Mouse (Mus musculus) layer of hippocampus, adult 2 months (tissue): ENCODE measurements around the gene Gab2. TPM values are rescaled to one million over a fixed set of nuclear protein-coding genes. Genes with fewer than 3 reads are reported as not detected.

Experiments
- DNase-seq, 2 experiments: peaks; one replicate each; pipeline ENCODE4 v3.0.0; 2022; ENCODE audit warnings: low spot score in 2 of 2
- H3K27ac ChIP-seq: fragments of 200-600 bp; 2 replicates; pipeline ENCODE4 v1.8.1; 2022
- H3K4me3 ChIP-seq: fragments of 200-600 bp; 2 replicates; pipeline ENCODE4 v1.8.1; 2022; ENCODE audit warnings: mild to moderate bottlenecking
- CTCF ChIP-seq: fragments of 200-600 bp; conservative IDR thresholded peaks from 2 replicates; pipeline ENCODE4 v1.8.1; 2022; ENCODE audit warnings: antibody characterized with exemption, mild to moderate bottlenecking, moderate library complexity
- long read RNA-seq, 2 experiments: library from polyadenylated mRNA; stranded (forward); transcript quantifications; one replicate each; pipeline ENCODE4 v2.0.0; 2021; ENCODE audit warnings: borderline mapping rate in 2 of 2
- total RNA-seq, 2 experiments: library from RNA; stranded (reverse); gene quantifications; 2 replicates each; pipeline ENCODE4 v1.2.3; 2021

The Gab2 gene
- total RNA-seq = 10 to 100 TPM; 12.2 to 13.6 TPM
- long read RNA-seq, experiment 1, full-length matches to known transcripts = 6 of 10 reads
- long read RNA-seq, experiment 1, partial matches to known transcripts = 1 of 10 reads
- long read RNA-seq, experiment 1, other reads (novel, unspliced or antisense) = 3 of 10 reads
- long read RNA-seq, experiment 2, full-length matches to known transcripts = 1 of 3 reads
- long read RNA-seq, experiment 2, partial matches to known transcripts = 1 of 3 reads
- long read RNA-seq, experiment 2, other reads (novel, unspliced or antisense) = 1 of 3 reads

DNA sequence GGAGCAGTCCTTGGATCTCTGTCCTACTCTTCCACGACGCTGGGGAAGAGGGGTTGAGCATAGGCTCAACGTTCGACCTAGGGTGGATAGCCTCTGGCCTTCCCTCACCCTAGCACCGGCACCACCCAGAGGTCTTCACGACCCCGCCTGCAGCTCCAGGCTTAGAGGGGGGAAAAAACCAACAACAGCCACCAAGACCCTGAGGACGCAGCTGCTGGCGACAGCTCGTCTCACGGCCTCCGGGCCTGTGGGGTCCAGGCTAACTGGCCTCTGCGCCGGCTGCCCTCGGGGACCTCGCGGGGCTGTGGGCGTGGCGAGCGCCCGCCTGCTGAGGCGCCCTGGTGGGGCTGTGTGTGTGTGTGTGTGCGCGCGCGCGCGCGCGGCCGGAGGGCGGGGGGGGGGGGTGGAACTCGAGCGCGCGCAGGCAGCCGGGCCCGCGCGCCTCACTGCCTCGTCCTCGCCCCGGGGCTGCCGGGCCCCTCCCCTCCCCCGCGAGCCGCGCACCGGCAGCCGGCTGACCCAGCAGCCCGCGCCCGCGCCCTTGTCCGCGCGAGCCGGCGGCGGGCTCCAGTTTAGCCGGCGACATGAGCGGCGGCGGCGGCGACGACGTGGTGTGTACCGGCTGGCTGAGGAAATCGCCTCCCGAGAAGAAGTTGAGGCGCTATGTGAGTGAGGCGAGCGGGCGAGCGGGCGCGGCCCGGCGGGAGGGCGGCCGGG is at the start of gene Gab2:
Gene Gab2 (plus strand): TSS at position 345 of the 717 bp plus-strand sequence.
- TF ChIP-seq CTCF = no peak
- Histone ChIP-seq H3K4me3 (peak within 1 kb of the TSS; percentile 84), H3K27ac (peak within 1 kb of the TSS; percentile 91)
- peak; percentile 39 to 49 for DNase-seq

- DNase-seq = no peak
- no peak overlapping the region for H3K4me3 ChIP-seq
- H3K27ac ChIP-seq = no peak overlapping the region
- no peak for TF ChIP-seq CTCF
Measured at GRCm38 (mm10) chr7:97032412-97032811, 49.0 kb upstream of the Gab2 start.

- no peak overlapping the region for H3K4me3 ChIP-seq
- H3K27ac ChIP-seq = no peak overlapping the region
- DNase-seq = no peak
- TF ChIP-seq CTCF = no peak
Measured at GRCm38 (mm10) chr7:97039641-97040040, 41.7 kb upstream of the Gab2 start.

DNA sequence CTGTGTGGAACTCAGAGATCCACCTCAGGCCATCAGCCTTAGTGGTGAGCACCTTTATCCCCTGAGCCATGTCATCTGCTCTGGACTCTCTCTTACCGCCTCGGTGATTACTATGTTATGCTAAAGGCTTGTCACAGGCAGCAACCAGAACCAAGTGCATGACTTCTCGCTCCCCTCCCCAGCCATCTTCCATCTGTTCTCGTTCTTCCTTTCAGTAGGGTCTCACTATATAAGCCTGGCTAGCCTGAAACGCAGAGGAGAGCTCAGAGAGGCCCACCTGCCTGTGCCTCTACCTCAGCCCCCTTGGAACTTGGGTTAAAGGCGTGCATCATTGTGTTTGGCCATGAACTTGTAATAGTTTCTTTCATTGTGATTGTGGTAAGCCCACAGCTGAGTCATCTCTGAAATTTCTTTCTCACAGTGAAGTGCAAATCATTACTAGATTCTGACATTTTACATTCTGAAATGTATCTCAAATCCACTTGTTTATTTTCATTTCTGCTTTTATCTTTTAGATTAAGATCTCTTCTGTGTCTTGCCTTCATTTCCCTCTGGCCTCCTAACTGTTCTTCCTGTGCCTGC is 39.4 kb upstream of the Gab2 start:
- Histone ChIP-seq H3K4me3 (no peak overlapping the region), H3K27ac (no peak overlapping the region)
- TF ChIP-seq CTCF = no peak
- no peak for DNase-seq

DNA sequence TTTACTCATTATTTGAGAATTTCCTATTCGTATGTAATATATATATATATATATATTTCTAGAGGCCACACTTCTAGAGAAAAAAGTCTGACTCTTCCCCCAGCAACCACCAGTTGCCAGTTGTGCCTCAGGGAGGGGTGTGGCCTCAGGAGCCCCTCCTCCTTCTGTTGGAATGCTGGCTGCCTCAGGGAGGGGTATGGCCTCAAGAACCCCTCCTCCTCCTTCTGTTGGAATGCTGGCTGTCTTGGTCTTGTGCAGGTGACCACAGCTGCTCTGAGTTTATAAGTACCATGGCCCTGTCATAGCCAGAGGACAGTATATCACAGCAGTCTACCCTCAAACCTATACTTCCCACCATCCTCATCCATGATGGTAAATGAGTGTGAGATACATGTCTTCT is 38.4 kb upstream of the Gab2 start:
- TF ChIP-seq CTCF = no peak
- DNase-seq = no peak
- H3K27ac ChIP-seq = no peak overlapping the region

DNA sequence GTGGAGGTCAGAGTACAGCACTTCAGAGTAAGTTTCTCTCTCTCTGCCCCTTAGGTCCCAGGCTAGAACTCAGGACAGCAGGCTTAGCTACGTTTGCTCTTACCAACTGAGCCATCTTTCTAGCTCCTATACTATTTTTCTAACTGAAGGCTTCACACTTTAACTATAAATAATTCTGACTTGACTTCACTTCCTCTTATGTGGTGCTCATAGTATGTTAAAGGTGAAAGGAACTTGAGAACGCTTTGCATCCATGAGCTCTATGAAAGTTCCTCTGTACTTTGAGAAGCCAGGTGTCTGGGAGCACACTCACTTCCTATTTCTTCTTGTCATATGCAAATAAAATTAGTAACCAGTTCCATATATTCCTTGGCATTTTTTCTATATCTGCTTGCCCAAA is 20.4 kb upstream of the Gab2 start:
- no peak for TF ChIP-seq CTCF
- Histone ChIP-seq H3K4me3 (no peak overlapping the region), H3K27ac (no peak overlapping the region)
- no peak for DNase-seq

More for the DNA sequence above, 38.4 kb upstream of the Gab2 start:
- H3K4me3 ChIP-seq = no peak overlapping the region

GRCm38 (mm10) chr7:97071512-97071911 is 9.9 kb upstream of the Gab2 start:
- no peak overlapping the region for H3K27ac ChIP-seq
- DNase-seq = no peak
- TF ChIP-seq CTCF = no peak
- H3K4me3 ChIP-seq = no peak overlapping the region

- TF ChIP-seq CTCF = no peak
- DNase-seq = no peak
- H3K4me3 ChIP-seq = no peak overlapping the region
- no peak overlapping the region for H3K27ac ChIP-seq
Measured at GRCm38 (mm10) chr7:97072061-97072460, 9.3 kb upstream of the Gab2 start.

- H3K27ac ChIP-seq = no peak overlapping the region
- no peak overlapping the region for H3K4me3 ChIP-seq
- TF ChIP-seq CTCF = no peak
- no peak for DNase-seq
Measured at GRCm38 (mm10) chr7:97074974-97075373, 6.4 kb upstream of the Gab2 start.

DNA sequence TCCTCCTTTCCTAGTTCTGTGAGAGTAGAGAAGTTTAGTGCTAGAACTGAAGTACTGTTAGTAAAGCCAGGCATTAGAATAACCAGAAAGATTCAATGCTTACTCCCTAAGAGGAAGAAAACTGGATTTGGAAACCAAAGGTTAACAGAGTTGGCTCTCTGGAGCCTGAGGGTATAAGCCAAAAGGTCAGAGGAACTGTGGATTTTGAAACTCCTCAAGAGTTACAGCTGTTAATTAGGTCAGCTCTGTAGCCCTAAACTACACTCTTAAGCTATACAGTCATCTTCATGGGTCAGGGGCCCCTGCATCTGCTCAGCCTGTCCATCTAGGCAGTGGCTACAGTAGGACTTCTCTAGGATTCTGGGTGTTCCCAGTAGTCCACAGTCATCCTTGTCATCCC is 4.4 kb upstream of the Gab2 start:
- TF ChIP-seq CTCF = no peak
- no peak for DNase-seq
- H3K4me3 ChIP-seq = no peak overlapping the region
- H3K27ac ChIP-seq = no peak overlapping the region

GRCm38 (mm10) chr7:97078685-97079084 is 2.7 kb upstream of the Gab2 start:
- TF ChIP-seq CTCF = no peak
- Histone ChIP-seq H3K4me3 (no peak overlapping the region), H3K27ac (no peak overlapping the region)
- DNase-seq = no peak

GRCm38 (mm10) chr7:97079145-97079544 is 2.2 kb upstream of the Gab2 start:
- peak; percentile 39 to 47 for DNase-seq
- peak overlapping the region; percentile 30 for H3K4me3 ChIP-seq
- H3K27ac ChIP-seq = no peak overlapping the region
- TF ChIP-seq CTCF = peak; percentile 87

GRCm38 (mm10) chr7:97079651-97080365 is 1.6 kb upstream of the Gab2 start:
- TF ChIP-seq CTCF = no peak
- no peak overlapping the region for H3K27ac ChIP-seq
- DNase-seq = no peak
- H3K4me3 ChIP-seq = no peak overlapping the region
